Mouse (Mus musculus) left cerebral cortex, postnatal 36 days (tissue): Measurements from ENCODE around the gene Zbtb26. TPM values are rescaled to one million over a fixed set of nuclear protein-coding genes. Genes with fewer than 3 reads are reported as not detected.

Experiments used
- total RNA-seq, 2 experiments: library from RNA; stranded (reverse); gene quantifications; 2 replicates each; pipeline ENCODE4 v1.2.3; 2021

Zbtb26 gene
- total RNA-seq, 2 experiments from 2014 or later, result 7.8 to 13.3 TPM

Other genes starting within 250 kb of the Zbtb26 start
- gene Olfr366, start 231.6 kb downstream of the Zbtb26 start, total RNA-seq, result not detected
- gene Olfr368, start 116.6 kb downstream of the Zbtb26 start, total RNA-seq, result not detected
- 10 to 100 TPM; 26.9 to 27.5 TPM for gene Pdcl, start 83.8 kb downstream of the Zbtb26 start, total RNA-seq
- 10 to 100 TPM; 82.2 to 92.0 TPM for gene Rc3h2, start 20.2 kb downstream of the Zbtb26 start, total RNA-seq
- 10 to 100 TPM; 13.5 to 14.7 TPM for gene Zbtb6, start within 50 bp of the Zbtb26 start, total RNA-seq
- gene Rabgap1, start 144 bp upstream of the Zbtb26 start, total RNA-seq, result 10 to 100 TPM; 89.5 to 97.3 TPM
- gene Gpr21, start 73.2 kb upstream of the Zbtb26 start, total RNA-seq, result 1 to 10 TPM; 6.3 to 6.6 TPM